Mouse (Mus musculus) brown adipose tissue, adult 24 weeks (tissue): Measurements from ENCODE around the gene Rad51b. TPM values are rescaled to one million over a fixed set of nuclear protein-coding genes. Genes with fewer than 3 reads are reported as not detected.
"Not testable (repeated sequence)": the region's sequence is repeated elsewhere in the genome, so short reads cannot be mapped to it uniquely, and the experiment has no call there.

Experiments used
- H3K27ac ChIP-seq: fragments of 200-500 bp; replicated peaks from 2 replicates; pipeline ENCODE4 v1.5.1; 2012; ENCODE audit warnings: low read depth, mild to moderate bottlenecking, low read length
- H3K4me1 ChIP-seq: fragments of 200-500 bp; 2 replicates; pipeline ENCODE4 v1.6.1; 2012; ENCODE audit warnings: low read length, mixed read lengths; ENCODE audit not compliant: control insufficient read depth, insufficient read depth, insufficient read length
- H3K4me3 ChIP-seq: fragments of 200-500 bp; 2 replicates; pipeline ENCODE4 v1.5.1; 2012; ENCODE audit warnings: low read depth, mild to moderate bottlenecking, low read length, moderate library complexity; ENCODE audit not compliant: insufficient read depth
- polyA plus RNA-seq: library from polyadenylated mRNA; stranded (reverse); fragments of >200 nt; gene quantifications from 2 replicates; pipeline ENCODE4 v1.2.4, GENCODE M21; 2012; ENCODE audit not compliant: missing spikeins, insufficient read depth, insufficient read length

Rad51b gene
- polyA plus RNA-seq, 1 experiment, result 0.75 TPM

- H3K4me1 ChIP-seq, result no peaks in the 10 kb centered on the region
- no peak overlapping the region for H3K4me3 ChIP-seq
- H3K27ac ChIP-seq, result no peak overlapping the region
Measured at GRCm38 (mm10) chr12:79306013-79306412, 8.9 kb downstream of the Rad51b start.

GRCm38 (mm10) chr12:79313721-79314120, 16.6 kb downstream of the Rad51b start:
- no peak overlapping the region for H3K27ac ChIP-seq
- H3K4me3 ChIP-seq, result no peak overlapping the region
- H3K4me1 ChIP-seq, result no peaks in the 10 kb centered on the region

- Histone ChIP-seq H3K27ac (no peak overlapping the region), H3K4me3 (no peak overlapping the region), H3K4me1 (no peaks in the 10 kb centered on the region)
Measured at GRCm38 (mm10) chr12:79317339-79317738, 20.3 kb downstream of the Rad51b start.

GRCm38 (mm10) chr12:79320895-79321294, 23.8 kb downstream of the Rad51b start:
- Histone ChIP-seq H3K4me1 (no peaks in the 10 kb centered on the region), H3K27ac (no peak overlapping the region), H3K4me3 (no peak overlapping the region)

- H3K27ac ChIP-seq, H3K4me1 ChIP-seq, H3K4me3 ChIP-seq: not testable (repeated sequence)
Measured at GRCm38 (mm10) chr12:79322539-79322938, 25.5 kb downstream of the Rad51b start.

GRCm38 (mm10) chr12:79326236-79326635, 29.2 kb downstream of the Rad51b start:
- no peaks in the 10 kb centered on the region for H3K4me1 ChIP-seq
- H3K27ac ChIP-seq, result no peak overlapping the region
- H3K4me3 ChIP-seq, result no peak overlapping the region

- no peak overlapping the region for H3K4me3 ChIP-seq
- H3K4me1 ChIP-seq, result no peaks in the 10 kb centered on the region
- H3K27ac ChIP-seq, result no peak overlapping the region
Measured at GRCm38 (mm10) chr12:79326745-79327144, 29.7 kb downstream of the Rad51b start.

- Histone ChIP-seq H3K4me3 (no peak overlapping the region), H3K4me1 (no peaks in the 10 kb centered on the region), H3K27ac (no peak overlapping the region)
Measured at GRCm38 (mm10) chr12:79327868-79328267, 30.8 kb downstream of the Rad51b start.

GRCm38 (mm10) chr12:79330571-79330970, 33.5 kb downstream of the Rad51b start:
- H3K4me1 ChIP-seq, result no peaks in the 10 kb centered on the region
- H3K27ac ChIP-seq, result no peak overlapping the region
- no peak overlapping the region for H3K4me3 ChIP-seq

- Histone ChIP-seq H3K4me3 (no peak overlapping the region), H3K27ac (no peak overlapping the region), H3K4me1 (no peaks in the 10 kb centered on the region)
Measured at GRCm38 (mm10) chr12:79331722-79332121, 34.6 kb downstream of the Rad51b start.

GRCm38 (mm10) chr12:79338791-79339190, 41.7 kb downstream of the Rad51b start:
- H3K4me3 ChIP-seq, result no peak overlapping the region
- H3K4me1 ChIP-seq, result no peaks in the 10 kb centered on the region
- H3K27ac ChIP-seq, result no peak overlapping the region

- no peak overlapping the region for H3K27ac ChIP-seq
- no peak overlapping the region for H3K4me3 ChIP-seq
- H3K4me1 ChIP-seq, result no peaks in the 10 kb centered on the region
Measured at GRCm38 (mm10) chr12:79340513-79340912, 43.4 kb downstream of the Rad51b start.

- Histone ChIP-seq H3K4me3 (no peak overlapping the region), H3K27ac (no peak overlapping the region), H3K4me1 (no peaks in the 10 kb centered on the region)
Measured at GRCm38 (mm10) chr12:79341291-79341845, 44.3 kb downstream of the Rad51b start.

- H3K4me3 ChIP-seq, result no peak overlapping the region
- H3K4me1 ChIP-seq, result no peaks in the 10 kb centered on the region
- H3K27ac ChIP-seq, result no peak overlapping the region
Measured at GRCm38 (mm10) chr12:79346198-79346733, 49.2 kb downstream of the Rad51b start.

- Histone ChIP-seq H3K4me1 (peaks cover 3% of the 10 kb centered on the region; the same call in 1 of the 2 replicates), H3K27ac (no peak overlapping the region), H3K4me3 (no peak overlapping the region)
Measured at GRCm38 (mm10) chr12:79347643-79348042, 50.6 kb downstream of the Rad51b start.

- no peak overlapping the region for H3K4me3 ChIP-seq
- H3K4me1 ChIP-seq, result peaks cover 15% of the 10 kb centered on the region
- no peak overlapping the region for H3K27ac ChIP-seq
Measured at GRCm38 (mm10) chr12:79351461-79351860, 54.4 kb downstream of the Rad51b start.
